Mouse (Mus musculus): ENCODE measurements at regions not wholly inside any gene's neighbourhood (a gene's known extent, or its start where the extent isn't known, plus 50 kb on each side); places are given as distances from the start of the nearest gene placed in this dataset.
"Not testable (repeated sequence)": the region's sequence is repeated elsewhere in the genome, so short reads cannot be mapped to it uniquely, and the experiment has no call there.

DNA sequence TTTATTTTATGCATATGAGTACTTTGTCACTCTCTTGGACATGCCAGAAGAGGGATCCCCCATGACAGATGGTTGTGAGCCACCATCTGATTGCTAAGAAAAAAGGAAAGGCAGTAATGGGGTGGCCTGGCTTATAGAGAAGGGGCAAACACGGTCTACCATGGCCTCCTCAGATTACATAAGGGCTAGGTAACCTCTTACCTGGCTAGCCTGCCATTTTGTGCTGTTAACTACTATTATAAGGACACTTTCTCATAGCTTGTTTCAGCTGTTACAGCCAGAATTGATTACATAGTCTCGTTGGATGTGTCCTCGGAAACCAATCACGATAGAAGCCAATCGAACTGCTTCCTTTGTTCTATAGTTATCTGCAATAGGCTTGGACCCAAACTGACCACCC lies 60.9 kb upstream of the Gm14496 start:
- no peak for DNase-seq

GRCm38 (mm10) chr2:181930538-181930937 lies 60.4 kb upstream of the Gm14496 start:
- not testable (repeated sequence) for DNase-seq

DNA sequence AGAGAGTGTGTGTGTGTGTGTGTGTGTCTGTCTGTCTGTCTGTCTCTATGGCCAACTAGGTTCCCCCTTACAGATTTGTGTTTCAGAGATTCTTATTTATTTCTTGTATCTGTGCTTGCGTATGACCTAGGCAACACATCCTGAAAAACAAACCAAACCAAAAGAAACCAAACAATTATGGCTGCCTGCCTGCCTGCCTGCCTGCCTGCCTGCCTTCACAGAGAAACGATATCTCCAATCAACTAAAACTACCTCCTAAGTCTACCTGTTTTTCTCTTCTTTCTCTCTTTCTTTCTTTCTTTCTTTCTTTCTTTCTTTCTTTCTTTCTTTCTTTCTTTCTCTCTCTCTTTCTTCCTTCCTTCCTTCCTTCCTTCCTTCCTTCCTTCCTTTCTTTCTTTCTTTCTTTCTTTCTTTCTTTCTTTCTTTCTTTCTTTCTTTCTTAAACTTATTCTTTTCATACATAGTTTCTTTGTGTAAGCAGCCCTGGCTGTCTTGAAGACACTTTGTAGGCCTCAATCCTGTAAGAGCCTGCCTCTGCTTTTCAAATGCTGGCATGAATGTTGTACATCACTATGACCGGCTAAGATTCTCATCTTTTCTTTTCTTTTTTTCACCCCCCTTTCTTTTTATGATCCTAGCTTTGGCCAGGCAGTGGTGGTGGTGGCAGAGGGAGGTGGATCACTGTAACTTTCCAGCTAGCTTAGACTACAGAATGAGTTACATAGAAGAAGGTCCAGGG lies 59.7 kb upstream of the Gm14496 start:
- peak; percentile 10 for DNase-seq

GRCm38 (mm10) chr2:181931918-181932605 lies 58.9 kb upstream of the Gm14496 start:
- no peak for DNase-seq

All from kidney, adult 18-20 months (tissue).